Mouse (Mus musculus) limb, embryonic 14.5 days (tissue): Measurements from ENCODE around the gene Rbfox3. TPM values are rescaled to one million over a fixed set of nuclear protein-coding genes. Genes with fewer than 3 reads are reported as not detected.

Experiments
- ATAC-seq: fragments of 200-750 bp; cut with Nextera tagmentation; 2 replicates; pipeline ENCODE4 v1.8.0; 2017; ENCODE audit warnings: low read depth, moderate number of reproducible peaks, moderate TSS enrichment; ENCODE audit not compliant: low FRiP score
- DNase-seq: peaks from one replicate; pipeline ENCODE4 v3.0.0-alpha.2; 2015; ENCODE audit warnings: low spot score
- H3K27ac ChIP-seq: fragments of 300-500 bp; sonication (generic); replicated peaks from 2 replicates; pipeline ENCODE4 v1.5.1; 2014; ENCODE audit warnings: low read depth, mild to moderate bottlenecking, low read length, moderate library complexity, mixed read lengths
- H3K27me3 ChIP-seq: fragments of 300-500 bp; sonication (generic); 2 replicates; pipeline ENCODE4 v1.6.1; 2014; ENCODE audit warnings: low read length, mixed read lengths; ENCODE audit not compliant: control insufficient read depth, insufficient read depth
- H3K36me3 ChIP-seq: fragments of 300-500 bp; sonication (generic); 2 replicates; pipeline ENCODE4 v1.6.1; 2014; ENCODE audit warnings: mild to moderate bottlenecking, low read length, moderate library complexity, mixed read lengths; ENCODE audit not compliant: control insufficient read depth, insufficient read depth
- H3K4me1 ChIP-seq: fragments of 300-500 bp; sonication (generic); 2 replicates; pipeline ENCODE4 v1.6.1; 2014; ENCODE audit warnings: antibody characterized with exemption, low read length, mixed read lengths; ENCODE audit not compliant: control insufficient read depth, insufficient read depth
- H3K4me2 ChIP-seq: fragments of 300-500 bp; sonication (generic); replicated peaks from 2 replicates; pipeline ENCODE4 v1.6.1; 2014; ENCODE audit warnings: low read depth, mild to moderate bottlenecking, low read length, moderate library complexity; ENCODE audit not compliant: severe bottlenecking
- H3K4me3 ChIP-seq: fragments of 300-500 bp; sonication (generic); replicated peaks from 2 replicates; pipeline ENCODE4 v1.5.1; 2014; ENCODE audit warnings: low read length
- H3K9ac ChIP-seq: fragments of 300-500 bp; sonication (generic); 2 replicates; pipeline ENCODE4 v1.6.1; 2014; ENCODE audit warnings: mild to moderate bottlenecking, low read depth, low read length, moderate library complexity; ENCODE audit not compliant: severe bottlenecking
- H3K9me3 ChIP-seq: fragments of 300-500 bp; sonication (generic); 2 replicates; pipeline ENCODE4 v1.6.1; 2016; ENCODE audit warnings: low read length; ENCODE audit not compliant: control insufficient read depth
- POLR2A ChIP-seq: fragments of 200-500 bp; IDR thresholded peaks from 2 replicates; pipeline ENCODE4 v1.8.0; 2012; ENCODE audit warnings: inconsistent platforms, mild to moderate bottlenecking, moderate library complexity, borderline replicate concordance; ENCODE audit not compliant: insufficient read depth, insufficient read length; ENCODE audit errors: extremely low read depth
- WGBS: fragments of 180-500 bp; shearing (Covaris S2); extraction: QIAGEN DNeasy Blood & Tissue Kit; methylation state at CpG from one replicate; pipeline ENCODE4 v1.1.7; 2014; 5-methylcytosine and 5-hydroxymethylcytosine counted together
- polyA plus RNA-seq, 2 experiments: library from polyadenylated mRNA; depleted of rRNA in 1 of 2; stranded (reverse) in 1 of 2; unstranded in 1 of 2; fragments of >200 nt; fragmentation: Nextera tagmentation in 1 of 2; extraction: Ambion mirVana in 1 of 2; gene quantifications; 2 replicates each; pipeline versions ENCODE4 v1.2.1 to v1.2.3; 2012 to 2014

Rbfox3 gene
- polyA plus RNA-seq, 2 experiments, result 0.43 to 0.44 TPM

DNA sequence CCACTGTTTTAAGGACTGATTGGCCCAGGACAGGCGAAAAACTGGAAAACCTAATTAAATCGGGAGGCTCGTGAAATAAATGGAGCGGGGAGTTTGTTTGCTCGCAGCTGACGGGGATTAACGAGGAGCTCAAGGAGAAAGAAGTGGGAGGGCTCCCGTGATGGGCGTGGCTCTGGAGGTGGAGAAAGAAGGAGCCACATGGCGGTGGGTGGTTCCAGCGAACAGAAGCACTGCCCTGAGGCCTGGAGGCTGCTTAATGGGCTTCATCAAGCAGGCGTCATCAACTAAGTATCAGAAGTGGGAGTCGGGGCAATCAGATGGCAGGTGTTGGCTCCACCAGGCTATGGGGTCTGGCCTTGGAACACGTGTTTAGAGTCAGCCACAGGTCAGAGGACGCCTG, 166.6 kb downstream of the Rbfox3 start:
- no peak overlapping the region for H3K9ac ChIP-seq
- no peaks in the 10 kb centered on the region for H3K27me3 ChIP-seq
- ATAC-seq (0 out of 2 replicates have a peak, but pooled peaks have one; percentile 30), DNase-seq (peak; percentile 33)
- H3K9me3 ChIP-seq, result no peaks in the 10 kb centered on the region
- peak overlapping the region; percentile 16; the same call in 1 of the 2 replicates for H3K4me3 ChIP-seq
- H3K27ac ChIP-seq, result no peak overlapping the region
- H3K4me2 ChIP-seq, result peak overlapping the region; percentile 42
- 0% methylated on average over 15 of the region's 15 CpGs for WGBS
- no peaks in the 10 kb centered on the region for H3K36me3 ChIP-seq
- no peak for TF ChIP-seq POLR2A
- peaks cover 11% of the 10 kb centered on the region for H3K4me1 ChIP-seq

DNA sequence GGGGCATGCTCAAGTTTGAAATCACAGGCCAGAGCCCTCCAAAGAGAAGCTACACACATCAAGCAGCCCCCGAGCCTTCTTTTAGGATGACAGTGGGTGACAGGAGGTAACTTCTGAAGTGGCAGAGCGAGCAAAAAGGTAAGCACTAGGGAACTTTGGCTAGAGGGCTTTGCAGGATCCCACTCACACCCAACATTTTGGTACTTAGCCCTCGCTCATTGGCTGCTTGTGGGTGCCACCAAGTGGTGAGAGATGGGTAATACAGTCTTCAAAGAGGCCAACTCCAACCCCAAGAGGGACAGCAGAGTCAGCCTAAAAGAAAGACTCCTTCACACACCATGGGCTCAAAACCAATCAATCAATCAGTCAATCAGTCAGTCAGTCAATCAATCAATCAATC, 168.6 kb downstream of the Rbfox3 start:
- Histone ChIP-seq H3K4me3 (no peak overlapping the region), H3K9ac (no peak overlapping the region), H3K27me3 (no peaks in the 10 kb centered on the region), H3K4me2 (no peak overlapping the region), H3K9me3 (no peaks in the 10 kb centered on the region), H3K27ac (no peak overlapping the region), H3K36me3 (no peaks in the 10 kb centered on the region), H3K4me1 (peaks cover 11% of the 10 kb centered on the region)
- ATAC-seq, result no peak
- 8% methylated on average over 3 of the region's 3 CpGs for WGBS
- peak; percentile 38 for DNase-seq
- TF ChIP-seq POLR2A, result no peak

DNA sequence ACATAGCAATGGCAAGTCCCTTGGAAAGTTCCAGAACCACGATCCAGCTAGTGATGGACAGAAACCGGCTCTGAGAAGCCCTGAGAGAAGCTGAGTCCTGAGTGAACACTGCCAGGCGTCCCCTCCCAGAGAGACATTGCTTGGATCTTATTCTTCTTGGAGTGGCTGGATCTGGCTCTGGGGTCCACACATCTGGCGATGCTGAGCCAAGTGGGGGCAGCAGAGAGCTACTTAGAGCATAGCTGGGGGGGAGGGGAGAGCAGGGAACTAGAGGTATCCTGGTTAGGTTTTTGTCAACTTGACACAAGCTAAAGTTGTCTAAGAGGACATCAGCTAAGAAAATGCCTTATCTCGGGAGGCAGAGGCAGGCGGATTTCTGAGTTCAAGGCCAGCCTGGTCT, 170.1 kb downstream of the Rbfox3 start:
- no peaks in the 10 kb centered on the region for H3K27me3 ChIP-seq

DNA sequence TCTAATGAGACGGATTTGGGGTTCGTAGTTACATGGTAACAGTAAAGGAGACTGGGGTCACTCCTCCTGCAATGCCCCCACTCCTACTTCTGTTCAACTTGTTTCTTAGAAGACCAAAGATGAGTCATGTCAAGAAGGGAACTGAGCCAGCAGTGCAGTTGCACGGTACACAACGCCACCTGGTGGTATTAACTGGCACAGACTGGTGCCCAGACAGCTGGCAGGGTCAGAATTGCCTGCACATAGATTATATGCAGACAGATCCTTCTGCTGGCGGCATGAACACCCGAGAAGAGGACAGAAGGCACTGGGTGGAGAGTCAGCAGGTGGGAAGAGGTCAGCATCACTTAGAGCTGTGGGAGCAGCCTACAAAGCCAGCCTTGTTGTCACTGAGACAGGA, 171.4 kb downstream of the Rbfox3 start:
- Histone ChIP-seq H3K9ac (no peak overlapping the region), H3K9me3 (no peaks in the 10 kb centered on the region), H3K27me3 (no peaks in the 10 kb centered on the region), H3K4me1 (peaks cover 10% of the 10 kb centered on the region), H3K27ac (no peak overlapping the region), H3K36me3 (no peaks in the 10 kb centered on the region), H3K4me3 (no peak overlapping the region), H3K4me2 (peak overlapping the region; percentile 27; the same call in 1 of the 2 replicates)
- no peak for TF ChIP-seq POLR2A
- ATAC-seq (no peak), DNase-seq (peak; percentile 67)
- WGBS, result 17% methylated on average over 6 of the region's 6 CpGs

More for the DNA sequence above, 170.1 kb downstream of the Rbfox3 start:
- Histone ChIP-seq H3K4me1 (peaks cover 11% of the 10 kb centered on the region), H3K9ac (no peak overlapping the region), H3K27ac (no peak overlapping the region), H3K36me3 (no peaks in the 10 kb centered on the region), H3K4me3 (no peak overlapping the region), H3K4me2 (no peak overlapping the region), H3K9me3 (no peaks in the 10 kb centered on the region)
- 42% methylated on average over 6 of the region's 6 CpGs for WGBS
- TF ChIP-seq POLR2A, result no peak
- DNase-seq (no peak), ATAC-seq (no peak)

DNA sequence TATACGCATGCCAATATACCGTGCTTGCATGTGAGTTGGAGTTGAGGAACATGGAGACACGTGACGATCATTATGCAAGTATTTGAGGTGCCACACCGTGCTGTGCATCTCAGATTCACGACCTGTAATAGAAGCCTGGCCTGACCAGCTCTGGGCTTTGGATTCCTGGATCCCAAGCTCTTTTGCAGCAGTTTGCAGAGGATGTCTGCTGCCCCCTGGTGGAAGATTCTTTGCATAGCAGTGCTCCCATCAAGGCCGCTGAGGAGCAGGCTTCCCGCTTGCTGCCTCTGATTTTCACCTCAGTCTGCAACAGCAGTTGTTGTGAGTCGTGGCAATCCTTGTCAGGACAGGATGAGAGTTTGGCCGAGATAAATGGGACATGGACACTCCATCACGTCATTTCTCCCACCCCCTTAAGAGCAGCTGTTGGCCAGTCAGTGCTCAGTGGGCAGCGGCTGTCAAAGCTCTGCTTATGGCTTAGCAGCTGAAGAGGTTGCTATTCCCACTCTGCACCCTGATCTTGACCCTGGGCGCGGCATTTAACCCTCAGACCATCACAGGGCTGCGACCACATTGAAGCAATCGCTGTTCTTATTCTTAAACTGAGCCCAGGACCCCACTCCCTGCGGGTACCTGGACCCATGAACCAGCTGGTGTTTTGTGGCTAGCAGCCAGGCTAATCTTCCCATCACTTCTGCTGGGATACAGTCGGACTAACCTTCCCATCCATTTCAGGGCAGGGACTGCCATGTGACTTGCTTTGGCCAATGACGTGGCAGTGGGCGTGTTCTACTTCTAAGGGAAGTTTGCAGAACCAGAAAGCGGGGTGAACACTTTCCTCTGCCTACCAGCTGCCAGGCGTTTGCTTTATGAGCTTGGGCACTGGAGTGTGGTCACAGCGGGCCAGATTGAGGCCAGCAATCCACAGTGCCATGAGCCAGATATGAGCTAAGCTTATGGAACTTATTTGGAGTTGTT, 172.3 kb downstream of the Rbfox3 start:
- Histone ChIP-seq H3K36me3 (no peaks in the 10 kb centered on the region), H3K27me3 (no peaks in the 10 kb centered on the region), H3K4me2 (peak overlapping the region; percentile 27; the same call in 1 of the 2 replicates), H3K4me1 (0 out of 2 replicates have a peak, but pooled peaks cover 3% of the 10 kb centered on the region), H3K27ac (no peak overlapping the region), H3K9ac (no peak overlapping the region), H3K9me3 (no peaks in the 10 kb centered on the region), H3K4me3 (no peak overlapping the region)
- WGBS, result 8% methylated on average over 23 of the region's 23 CpGs
- TF ChIP-seq POLR2A, result no peak
- peak; percentile 83 for DNase-seq
- ATAC-seq, result peak; percentile 49
